Mouse (Mus musculus) hindbrain, embryonic 10.5 days (tissue): ENCODE data around the gene Smim26. TPM values are rescaled to one million over a fixed set of nuclear protein-coding genes. Genes with fewer than 3 reads are reported as not detected.

Source experiments
- DNase-seq: peaks from one replicate; pipeline ENCODE4 v3.0.0-alpha.2; 2017; ENCODE audit warnings: low spot score
- H3K27ac ChIP-seq: fragments of 300-500 bp; sonication (generic); 2 replicates; pipeline ENCODE4 v1.5.1; 2016; ENCODE audit warnings: mild to moderate bottlenecking, moderate library complexity
- H3K27me3 ChIP-seq: fragments of 300-500 bp; sonication (generic); 2 replicates; pipeline ENCODE4 v1.6.1; 2016; ENCODE audit warnings: mild to moderate bottlenecking; ENCODE audit not compliant: poor library complexity, insufficient read depth, severe bottlenecking
- H3K36me3 ChIP-seq: fragments of 300-500 bp; sonication (generic); 2 replicates; pipeline ENCODE4 v1.6.1; 2016; ENCODE audit warnings: mild to moderate bottlenecking, moderate library complexity
- H3K4me1 ChIP-seq: fragments of 300-500 bp; sonication (generic); replicated peaks from 2 replicates; pipeline ENCODE4 v1.6.1; 2016; ENCODE audit warnings: mild to moderate bottlenecking
- H3K4me3 ChIP-seq: fragments of 300-500 bp; sonication (generic); 2 replicates; pipeline ENCODE4 v1.5.1; 2016; ENCODE audit warnings: mild to moderate bottlenecking, moderate library complexity
- H3K9me3 ChIP-seq: fragments of 300-500 bp; sonication (generic); 2 replicates; pipeline ENCODE4 v1.6.1; 2016; ENCODE audit warnings: mild to moderate bottlenecking, moderate library complexity
- WGBS: fragments of 180-500 bp; shearing (Covaris S2); methylation state at CpG from one replicate; pipeline ENCODE4 v1.1.7; 2016; 5-methylcytosine and 5-hydroxymethylcytosine counted together
- polyA plus RNA-seq: library from polyadenylated mRNA; unstranded; fragments of >200 nt; fragmentation: Nextera tagmentation; extraction: Ambion mirVana; gene quantifications from 2 replicates; pipeline ENCODE4 v1.2.1, GENCODE M21; 2016

Smim26 gene
- polyA plus RNA-seq, 1 experiment from 2014 or later: 40.1 TPM

- Histone ChIP-seq H3K9me3 (no peaks in the 10 kb centered on the region), H3K27me3 (no peaks in the 10 kb centered on the region), H3K4me3 (no peak overlapping the region), H3K36me3 (no peaks in the 10 kb centered on the region), H3K4me1 (peaks cover 8% of the 10 kb centered on the region), H3K27ac (no peak overlapping the region; the same call in 1 of the 2 replicates)
- DNase-seq: no peak
- WGBS: 72% methylated on average over 7 of the region's 7 CpGs
Measured at GRCm38 (mm10) chr2:144640101-144640500, 46.2 kb downstream of the Smim26 start.

- Histone ChIP-seq H3K27me3 (no peaks in the 10 kb centered on the region), H3K9me3 (no peaks in the 10 kb centered on the region), H3K4me3 (no peak overlapping the region), H3K36me3 (no peaks in the 10 kb centered on the region), H3K4me1 (peaks cover 15% of the 10 kb centered on the region), H3K27ac (no peak overlapping the region)
- DNase-seq: no peak
- WGBS: 94% methylated on average over 4 of the region's 4 CpGs
Measured at GRCm38 (mm10) chr2:144641991-144642390, 48.1 kb downstream of the Smim26 start.

Other genes with a start within 250 kb of the Smim26 start
- 47.9 and 60.4 TPM in 2 replicates for gene Kat14, start 225.1 kb upstream of the Smim26 start, polyA plus RNA-seq
- 0.24 TPM in 1 of 2 replicates, not detected in the other for gene Pet117, start 225.1 kb upstream of the Smim26 start, polyA plus RNA-seq
- gene Dzank1, start 66.6 kb upstream of the Smim26 start, polyA plus RNA-seq: 1.9 and 3.4 TPM in 2 replicates
- gene Polr3f, start 66.3 kb upstream of the Smim26 start, polyA plus RNA-seq: 27.0 and 33.0 TPM in 2 replicates
- 56.7 and 57.1 TPM in 2 replicates for gene Rbbp9, start 43.2 kb upstream of the Smim26 start, polyA plus RNA-seq
- gene Sec23b, start 37.8 kb upstream of the Smim26 start, polyA plus RNA-seq: 120 and 127 TPM in 2 replicates
- 27.1 and 31.5 TPM in 2 replicates for gene Dtd1, start 5.8 kb downstream of the Smim26 start, polyA plus RNA-seq
- gene Scp2d1, start 229.6 kb downstream of the Smim26 start, polyA plus RNA-seq: not detected in 2 replicates